Mouse (Mus musculus): ENCODE data around the gene Atg10.

Atg10 gene

DNA sequence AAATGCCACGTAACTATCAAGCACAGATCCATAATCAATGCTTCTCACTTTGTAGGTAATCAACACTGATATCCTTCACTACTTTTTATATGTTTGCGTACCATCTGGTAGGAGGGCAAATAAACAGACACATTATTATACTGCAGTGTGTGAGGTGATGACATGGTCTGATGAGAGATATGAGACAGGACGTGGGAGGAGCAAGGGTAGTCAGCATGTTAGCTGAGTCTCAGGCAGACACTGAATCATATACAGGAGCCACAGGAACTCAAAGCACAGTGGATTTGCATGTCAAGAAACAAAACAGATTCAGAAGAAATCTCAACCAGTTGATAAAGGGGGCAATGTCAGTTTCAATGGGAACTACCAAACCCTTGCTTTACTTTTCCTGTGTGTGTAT, 185.7 kb downstream of the Atg10 start:
- no peak for DNase-seq (ENCODE audit: low read depth in 2 of 2, low spot score in 2 of 2)

DNA sequence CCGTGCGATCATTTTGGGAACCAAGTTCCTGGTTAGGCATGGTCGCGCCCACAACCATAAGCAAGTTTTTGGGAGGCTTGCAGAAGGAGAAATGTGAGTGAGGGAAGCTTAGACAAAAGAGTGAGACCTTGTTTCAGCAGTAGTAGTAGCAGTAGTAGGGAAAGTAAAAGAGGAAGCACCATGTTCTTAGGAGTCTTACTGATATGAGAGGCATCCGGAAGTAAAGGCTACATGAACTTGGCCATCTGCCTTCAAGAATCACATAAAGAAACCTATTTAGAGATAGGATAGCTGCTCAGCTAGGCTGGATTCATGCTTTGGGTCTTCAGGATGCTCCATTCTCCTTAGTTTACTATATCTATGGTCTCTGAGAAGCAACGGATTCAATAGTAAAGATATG, 186.4 kb downstream of the Atg10 start:
- no peak for DNase-seq (ENCODE audit: low read depth in 2 of 2, low spot score in 2 of 2)

DNA sequence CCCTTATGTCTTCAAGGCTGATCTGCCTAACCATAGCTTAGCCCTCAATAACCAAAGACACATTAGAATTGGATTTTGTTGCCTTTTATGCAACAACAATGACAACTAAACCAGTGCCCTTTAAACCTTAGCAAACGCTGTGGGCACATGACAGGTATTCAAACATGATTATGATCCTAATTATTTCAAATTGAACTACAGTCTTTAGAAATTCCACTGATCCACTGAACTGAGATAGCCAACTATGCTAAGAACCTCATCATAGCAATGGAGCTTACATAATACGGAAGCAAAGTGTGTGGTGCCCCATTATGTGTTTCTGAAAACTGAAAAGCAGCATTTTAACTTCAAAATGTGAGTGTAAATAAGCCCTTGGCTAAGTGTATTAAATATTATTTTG, 191.9 kb downstream of the Atg10 start:
- no peak for DNase-seq (ENCODE audit: low read depth in 2 of 2, low spot score in 2 of 2)

DNA sequence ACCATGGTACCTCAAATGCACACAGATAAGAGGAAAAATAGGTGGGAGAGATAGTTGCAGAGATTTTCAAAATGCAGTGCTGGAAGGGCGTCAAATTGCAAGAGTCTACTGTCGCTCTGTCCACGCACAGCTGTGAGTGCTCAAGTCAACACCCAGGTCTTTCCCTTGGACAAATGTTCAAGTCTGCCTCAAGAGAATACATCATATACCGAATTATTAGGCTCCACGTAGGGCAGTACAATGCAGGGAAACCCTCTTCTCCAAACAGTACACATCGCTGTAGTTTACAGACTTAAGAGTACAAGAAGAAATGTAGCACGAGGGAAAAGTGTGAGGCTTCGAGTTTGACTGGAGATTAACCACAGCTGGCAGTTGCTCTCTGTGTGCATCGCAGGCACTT, 200.3 kb downstream of the Atg10 start:
- DNase-seq (ENCODE audit: low read depth in 2 of 2, low spot score in 2 of 2): no peak

DNA sequence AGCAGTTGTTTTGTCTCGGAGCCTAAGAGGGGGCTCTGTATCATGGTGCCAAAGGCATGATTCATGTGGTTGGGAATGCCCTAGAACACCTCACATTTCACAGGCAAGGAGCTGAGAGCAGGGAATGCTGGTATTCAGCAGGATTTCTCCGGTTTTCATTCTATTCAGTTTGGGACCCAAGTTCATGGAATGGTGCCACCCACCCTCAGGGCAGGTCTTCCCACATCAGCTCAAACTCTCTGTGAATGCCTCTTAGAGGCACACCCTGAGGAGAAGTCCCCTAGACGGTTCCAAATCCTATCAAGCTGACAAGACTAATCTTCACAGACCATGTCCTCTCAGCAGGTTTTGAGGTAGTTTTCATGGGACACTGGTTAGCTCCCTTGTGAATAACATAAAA, 211.9 kb downstream of the Atg10 start:
- no peak for DNase-seq (ENCODE audit: low read depth in 2 of 2, low spot score in 2 of 2)

DNA sequence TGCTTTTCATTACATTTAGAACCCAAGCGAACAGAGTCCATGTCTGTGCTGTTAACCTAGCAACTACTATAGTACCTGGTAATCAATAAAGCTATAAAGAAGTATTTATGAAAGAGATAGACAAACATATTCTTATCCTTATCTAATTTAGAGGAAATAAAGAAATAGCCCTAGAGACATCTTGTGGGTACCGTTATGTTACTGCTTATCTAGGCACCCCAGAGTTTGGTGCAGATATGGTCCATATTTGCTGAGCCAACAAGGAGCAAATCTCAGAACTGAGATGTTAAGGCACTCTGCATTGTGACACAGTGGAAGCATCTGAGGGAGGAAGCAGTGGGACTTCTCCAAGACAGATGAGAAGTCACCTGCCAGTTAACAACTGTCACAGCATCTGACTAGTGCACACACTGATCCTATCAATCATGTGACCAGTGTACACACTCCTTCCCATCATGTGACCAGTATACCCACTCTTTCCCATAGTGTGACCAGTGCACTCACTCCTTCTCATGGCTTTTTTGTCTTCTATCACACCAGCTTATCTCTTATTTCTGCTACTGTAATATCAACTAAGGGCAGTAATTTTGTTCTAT, 228.6 kb downstream of the Atg10 start:
- no peak for DNase-seq (ENCODE audit: low read depth in 2 of 2, low spot score in 2 of 2)

DNA sequence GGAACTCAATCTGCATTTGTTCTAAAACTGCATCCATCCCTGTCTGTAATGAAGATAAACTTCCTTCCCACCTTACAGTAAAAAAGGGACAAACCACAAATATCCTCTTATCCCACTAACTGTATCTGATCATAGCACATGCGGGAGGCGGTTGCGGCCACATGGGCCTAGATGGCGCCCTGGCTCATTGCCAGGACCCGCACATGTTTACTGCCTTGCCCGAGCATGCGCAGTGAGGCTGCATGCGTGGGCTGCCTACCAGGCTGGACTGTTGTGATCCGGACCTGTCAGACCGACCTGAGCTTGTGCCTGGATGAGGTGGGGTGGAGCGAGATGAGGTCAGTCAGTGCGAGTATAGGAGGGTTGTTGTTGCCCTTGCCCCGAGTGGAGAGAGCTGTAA, 230.2 kb downstream of the Atg10 start:
- DNase-seq (ENCODE audit: low read depth in 2 of 2, low spot score in 2 of 2): no peak

DNA sequence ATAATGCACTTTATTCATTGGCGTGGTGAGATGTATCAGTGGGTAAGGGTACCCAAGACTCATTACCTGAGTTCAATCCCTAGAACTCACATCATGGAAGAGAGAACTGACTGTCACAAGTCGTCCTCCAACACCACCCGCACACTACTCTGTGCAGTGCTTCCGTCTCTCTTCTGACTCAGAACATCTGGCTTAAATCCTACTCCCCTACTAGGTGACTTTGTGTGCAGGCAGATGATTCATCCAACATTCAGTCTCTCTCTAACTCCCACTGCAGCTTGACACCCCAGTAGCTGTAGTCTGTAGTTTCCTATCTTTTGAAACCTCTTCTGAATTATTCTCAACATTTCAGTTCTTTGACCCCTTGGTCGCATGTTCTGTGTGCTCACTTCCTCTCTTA, 230.8 kb downstream of the Atg10 start:
- no peak for DNase-seq (ENCODE audit: low read depth in 2 of 2, low spot score in 2 of 2)

DNA sequence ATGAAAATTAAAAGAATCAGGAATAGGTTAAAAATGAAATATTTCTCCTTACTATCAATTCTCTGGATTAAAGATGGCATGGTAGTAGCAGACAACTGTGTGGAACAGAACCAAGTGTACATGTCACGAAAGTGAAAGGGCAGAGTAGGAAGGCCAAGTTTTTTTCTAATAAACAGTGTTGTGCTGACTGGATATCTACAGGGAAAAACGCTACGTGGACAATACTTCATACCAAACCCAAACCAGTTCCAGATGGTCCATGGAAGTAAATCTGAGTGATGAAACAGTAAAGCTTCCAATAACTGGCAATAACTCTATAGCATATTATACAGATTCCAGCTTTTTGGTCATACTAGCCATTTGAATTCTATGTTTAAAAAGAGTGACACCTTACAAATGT, 235.5 kb downstream of the Atg10 start:
- DNase-seq (ENCODE audit: low read depth in 2 of 2, low spot score in 2 of 2): no peak

DNA sequence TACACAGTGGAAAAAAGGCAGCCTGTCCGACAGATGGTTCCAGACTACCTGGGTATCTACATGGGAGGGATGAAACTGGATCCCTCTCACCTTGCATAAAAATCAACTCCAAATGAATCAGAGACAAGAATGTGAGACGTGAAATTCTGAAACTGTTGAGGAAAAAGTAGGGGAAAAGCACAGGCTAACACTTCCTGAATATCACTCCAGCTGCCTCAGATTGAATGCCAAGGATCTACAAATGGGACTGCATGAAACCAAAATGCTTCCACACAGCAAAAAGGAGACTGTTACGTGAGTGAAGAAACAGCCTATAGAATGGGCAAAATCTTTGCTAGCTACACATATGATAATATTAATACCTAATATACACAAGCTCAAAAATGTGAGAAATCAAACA, 238.4 kb downstream of the Atg10 start:
- DNase-seq (ENCODE audit: low read depth in 2 of 2, low spot score in 2 of 2): no peak

DNA sequence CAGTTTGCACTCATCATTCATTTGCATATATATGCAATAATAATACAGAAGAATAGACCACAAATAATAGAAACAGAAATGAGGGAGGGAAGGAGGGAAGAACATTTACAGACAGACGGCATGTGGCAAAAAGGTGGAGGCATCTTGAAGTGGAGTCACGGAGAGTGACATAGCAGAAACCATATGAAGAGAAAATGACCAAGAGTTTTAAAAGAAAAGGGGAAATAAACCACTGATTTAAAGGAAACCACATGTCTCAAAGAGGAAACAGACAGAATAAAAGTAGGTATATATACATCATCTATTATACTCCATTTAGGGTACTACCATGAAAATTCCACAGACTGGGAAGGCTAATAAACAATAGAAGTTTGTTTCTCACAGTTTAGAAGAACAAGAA, 239.7 kb downstream of the Atg10 start:
- DNase-seq (ENCODE audit: low read depth in 2 of 2, low spot score in 2 of 2): no peak

DNA sequence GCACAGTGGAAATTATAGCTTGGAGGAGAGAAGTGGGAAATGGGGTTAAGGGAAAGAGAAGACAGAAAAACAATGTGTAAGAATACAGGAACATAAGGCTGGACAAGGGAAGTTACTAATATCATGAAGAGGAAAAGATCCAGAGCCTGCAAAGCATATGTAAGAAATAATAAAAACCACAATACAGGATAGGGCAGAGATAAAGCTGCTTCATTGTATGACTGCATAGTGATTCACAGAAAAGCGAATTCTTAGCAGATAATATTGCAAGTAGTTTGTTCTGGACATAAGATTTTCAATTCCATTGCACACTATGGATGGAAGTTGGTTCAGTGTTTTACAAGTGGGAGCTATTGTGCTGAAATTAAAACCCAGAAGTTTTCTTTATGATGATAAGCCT, 242.0 kb downstream of the Atg10 start:
- DNase-seq (ENCODE audit: low read depth in 2 of 2, low spot score in 2 of 2): no peak

DNA sequence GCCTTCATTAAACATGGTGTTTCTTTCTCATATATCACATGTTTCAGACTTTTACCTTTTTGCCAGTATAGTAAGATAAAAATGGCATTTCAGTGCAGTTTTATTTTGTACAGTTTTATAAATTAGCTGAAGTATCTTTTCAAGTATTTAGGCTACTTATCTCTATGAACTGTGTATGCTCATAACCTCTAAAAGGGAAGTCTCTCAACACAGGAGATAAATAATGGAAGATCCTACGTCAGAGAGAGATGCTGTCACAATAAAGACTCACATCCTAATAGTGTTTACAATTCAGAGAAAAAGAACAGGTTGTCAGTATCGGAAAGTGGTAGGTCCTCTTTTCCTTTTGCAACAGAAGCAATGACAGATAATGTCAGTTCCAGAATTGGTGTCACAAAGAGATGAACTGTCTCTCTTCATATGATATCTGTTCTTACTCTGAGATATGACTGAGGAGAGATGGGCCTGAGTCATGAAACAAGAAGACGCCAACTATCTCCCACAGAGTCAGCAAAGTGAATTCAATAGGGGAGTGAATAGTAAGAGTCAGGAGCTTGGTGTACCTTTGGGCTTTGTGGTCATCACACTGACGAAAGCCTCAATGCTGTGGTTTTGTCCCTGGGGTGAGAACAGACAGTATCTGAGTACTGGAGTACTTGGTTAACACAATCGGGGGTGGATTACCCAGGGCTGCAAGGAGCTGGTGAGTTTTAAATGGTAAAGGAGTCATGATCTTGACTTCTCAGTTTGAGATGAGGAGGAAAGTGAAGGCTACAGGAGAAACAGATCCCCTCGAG, 242.7 kb downstream of the Atg10 start:
- DNase-seq (ENCODE audit: low read depth in 2 of 2, low spot score in 2 of 2): no peak

DNA sequence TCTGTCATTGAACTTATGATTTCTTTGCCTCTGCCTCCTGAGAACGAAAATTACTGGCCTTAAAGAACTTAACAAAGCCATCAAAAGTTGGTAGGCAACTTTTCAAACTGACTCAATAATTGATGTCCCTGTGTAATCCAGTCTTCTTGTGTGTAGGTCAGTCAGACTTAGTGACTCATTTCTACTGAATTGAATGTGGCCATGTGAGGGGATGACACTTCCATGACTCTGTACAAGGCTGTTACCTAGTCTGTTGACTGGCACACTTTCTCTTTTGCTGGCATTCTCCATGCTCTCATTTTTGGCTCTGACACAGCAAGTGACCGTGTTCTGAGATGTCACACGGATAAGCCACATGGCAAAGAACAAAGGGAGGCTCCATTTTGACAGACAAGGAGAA, 246.7 kb downstream of the Atg10 start:
- no peak for DNase-seq (ENCODE audit: low read depth in 2 of 2, low spot score in 2 of 2)

DNA sequence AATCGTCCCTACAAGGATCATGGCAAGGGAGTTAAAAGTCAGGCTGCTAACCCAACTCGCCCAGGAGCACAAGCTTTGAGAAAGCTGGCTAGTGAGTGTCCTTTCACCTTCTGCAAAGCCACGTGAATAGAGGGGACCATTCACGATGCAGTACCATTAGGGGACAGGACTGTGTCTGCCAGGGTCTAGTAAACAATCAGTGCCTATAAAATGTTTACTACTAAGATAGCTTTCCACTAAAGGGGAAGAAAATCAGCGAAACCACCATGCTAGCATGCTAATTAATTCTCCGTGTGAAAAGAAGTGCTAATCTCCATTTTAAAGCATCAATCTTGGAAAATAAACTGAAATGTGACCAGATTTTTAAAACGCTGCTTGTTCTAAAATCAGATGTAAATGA, 250.4 kb downstream of the Atg10 start:
- no peak for DNase-seq (ENCODE audit: low read depth in 2 of 2, low spot score in 2 of 2)

DNA sequence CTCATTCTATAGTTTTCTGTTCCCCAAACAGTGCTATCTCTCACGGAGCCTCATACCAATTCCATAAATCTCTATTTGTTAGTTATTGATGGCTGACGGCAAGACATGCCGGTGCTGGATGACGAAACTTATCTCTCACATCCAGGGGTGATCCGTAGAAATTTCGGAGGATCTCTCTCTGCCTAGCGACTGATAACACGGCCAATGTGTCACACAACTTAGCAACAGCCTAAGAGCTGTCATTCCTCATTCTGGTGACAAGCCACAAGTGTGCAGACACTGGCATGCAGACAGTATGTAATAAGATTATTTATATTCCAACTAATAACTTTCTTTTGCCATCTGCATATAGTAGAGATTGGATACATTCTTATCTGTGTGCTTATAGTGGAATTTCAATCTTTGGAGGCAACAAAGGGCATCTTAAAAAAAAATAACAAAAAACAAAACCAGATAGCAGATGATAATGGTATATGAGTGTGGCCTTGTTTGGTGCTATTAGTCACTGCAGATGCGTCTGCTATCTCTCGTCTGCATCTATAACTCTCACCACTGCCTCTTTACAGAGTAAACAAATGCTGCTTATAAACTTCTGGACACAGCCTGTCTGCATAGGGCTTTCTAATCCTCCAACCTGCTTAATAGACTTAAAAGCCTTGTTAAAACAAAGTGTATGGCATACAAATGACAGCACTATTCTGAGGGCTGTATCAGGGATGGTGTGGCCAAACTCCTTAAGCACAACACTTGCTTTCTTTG, 253.3 kb downstream of the Atg10 start:
- no peak for DNase-seq (ENCODE audit: low read depth in 2 of 2, low spot score in 2 of 2)

DNA sequence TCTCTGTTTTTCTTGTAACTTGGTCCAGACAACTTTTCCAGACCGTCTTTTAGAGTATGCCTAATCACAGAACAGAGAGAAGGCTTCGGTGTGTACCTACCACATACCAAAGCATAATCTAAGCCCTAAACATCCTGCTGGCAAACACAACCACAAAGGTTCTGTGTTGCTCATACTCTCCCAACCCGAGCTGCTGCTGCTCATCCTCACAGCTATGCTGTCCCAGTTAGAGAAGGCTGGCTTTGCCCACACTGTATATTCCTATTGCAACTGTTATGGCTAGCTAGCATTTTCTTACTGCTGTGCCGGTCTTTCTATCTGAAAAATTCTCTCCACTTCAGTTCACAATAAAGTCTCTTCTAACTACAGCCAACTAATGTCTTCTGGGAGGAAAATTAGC, 254.8 kb downstream of the Atg10 start:
- no peak for DNase-seq (ENCODE audit: low read depth in 2 of 2, low spot score in 2 of 2)

DNA sequence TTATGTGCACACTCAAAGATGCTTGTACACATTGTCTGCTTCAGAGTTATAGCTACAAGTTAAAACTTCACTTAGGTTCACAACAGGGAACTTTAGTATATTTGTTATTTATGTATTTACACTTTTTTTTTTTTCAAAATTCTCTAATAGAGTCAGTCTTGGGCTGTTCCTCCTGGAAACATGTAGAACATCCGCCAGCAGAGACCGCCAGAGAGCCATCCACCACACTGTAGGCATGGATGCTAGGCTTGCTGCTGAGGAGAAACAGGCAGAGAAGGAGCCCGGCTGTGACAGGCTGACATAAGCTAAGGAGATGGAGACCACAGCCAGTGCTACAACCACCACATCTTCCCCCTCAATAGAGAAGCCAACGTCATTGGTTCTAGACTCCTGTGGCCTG, 256.3 kb downstream of the Atg10 start:
- DNase-seq (ENCODE audit: low read depth in 2 of 2, low spot score in 2 of 2): peak; percentile 34 to 38

DNA sequence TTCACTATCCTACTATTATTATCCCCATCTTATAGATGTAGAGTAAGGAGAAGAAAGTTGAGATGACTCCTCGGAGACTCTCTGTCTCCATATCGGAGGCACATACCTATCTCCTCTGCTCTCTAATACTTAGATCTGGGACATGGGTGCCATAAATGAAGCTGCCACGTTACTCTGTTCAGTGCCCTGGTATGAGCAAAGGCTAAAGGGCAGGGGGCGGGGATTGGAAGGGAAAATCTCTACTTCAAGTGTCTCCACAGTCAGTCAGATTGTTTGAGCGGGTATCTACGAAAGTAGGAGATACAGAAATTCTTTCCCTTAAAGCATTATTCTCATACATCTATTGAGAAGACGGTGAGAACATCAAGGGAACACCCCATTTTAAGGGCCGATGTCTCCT, 257.8 kb downstream of the Atg10 start:
- DNase-seq (ENCODE audit: low read depth in 2 of 2, low spot score in 2 of 2): no peak

DNA sequence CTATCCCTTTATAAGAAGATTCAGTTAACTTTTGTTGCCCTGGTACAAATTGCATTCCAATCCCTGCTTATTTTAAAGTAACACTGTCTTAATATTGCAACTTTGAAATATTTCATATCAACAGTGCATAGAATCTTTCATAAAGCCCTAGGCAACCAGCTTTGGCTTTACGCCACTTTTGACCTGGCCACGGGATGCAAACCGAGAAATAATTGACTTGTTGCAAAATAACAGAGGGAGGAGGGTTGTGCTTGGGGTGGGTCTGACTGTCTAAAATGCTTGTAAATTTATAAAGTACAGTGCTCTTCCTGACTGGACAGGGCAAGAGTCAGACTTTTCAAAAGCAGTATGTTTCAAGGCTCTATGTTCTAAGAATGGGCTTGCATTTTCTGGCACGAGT, 259.3 kb downstream of the Atg10 start:
- no peak for DNase-seq (ENCODE audit: low read depth in 2 of 2, low spot score in 2 of 2)

DNA sequence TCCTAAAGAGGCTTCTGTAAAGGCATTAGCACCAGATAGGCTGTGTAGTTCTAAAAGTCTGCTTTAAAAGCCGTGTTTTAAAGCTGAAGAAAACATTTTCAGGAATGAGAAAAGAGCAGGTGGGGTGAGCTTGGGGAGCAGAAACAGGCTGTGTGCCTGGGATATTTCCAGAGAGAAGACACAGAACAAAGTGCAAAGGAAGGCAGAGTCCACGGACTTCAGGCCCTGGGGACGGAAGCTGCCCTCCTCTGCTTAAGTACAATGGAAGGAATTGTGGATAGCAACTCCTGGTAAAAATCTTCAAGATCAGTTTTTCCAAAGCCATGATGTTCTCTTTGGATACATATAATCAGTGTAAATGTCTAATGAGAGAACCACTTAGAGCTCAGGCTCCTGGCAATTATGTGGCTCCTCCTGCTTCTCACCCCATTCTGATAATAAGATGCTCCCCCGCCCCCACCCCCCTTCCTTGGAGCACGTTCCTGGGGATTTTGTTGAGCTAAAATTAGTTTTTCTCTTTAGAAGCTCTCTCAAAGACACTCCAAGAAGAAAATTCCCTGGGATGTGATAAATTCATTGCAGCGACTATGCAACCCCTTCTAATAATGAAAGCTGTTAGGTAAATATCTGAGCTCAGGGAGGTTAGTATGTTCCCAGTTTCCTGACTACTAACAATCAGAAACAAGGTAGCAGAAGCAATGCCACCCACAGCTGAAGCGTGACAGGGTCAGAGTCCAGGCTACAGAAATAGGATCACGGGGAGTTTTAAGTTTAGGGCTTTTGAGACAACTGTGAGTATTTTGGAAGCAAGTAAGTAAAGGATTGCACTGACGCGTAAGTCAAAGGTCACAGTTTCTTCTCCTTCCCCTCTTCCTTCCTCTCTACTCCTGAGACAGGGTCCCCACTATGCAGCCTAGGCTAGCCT, 260.7 kb downstream of the Atg10 start:
- DNase-seq (ENCODE audit: low read depth in 2 of 2, low spot score in 2 of 2): no peak

All from CD8-positive naive resting alpha-beta T cell, adult 2 months (primary cell).